Mouse (Mus musculus): ENCODE results near the gene Crtc2. TPM values are rescaled to one million over a fixed set of nuclear protein-coding genes. Genes with fewer than 3 reads are reported as not detected.
A peak's percentile ranks its signal among the peaks of the same experiment; 100 is the strongest.
"Not testable (repeated sequence)": the region's sequence is repeated elsewhere in the genome, so short reads cannot be mapped to it uniquely, and the experiment has no call there.

The Crtc2 gene
- polyA plus RNA-seq, 1 experiment = 56.9 TPM

- Histone ChIP-seq H3K4me3 (ENCODE audit: insufficient read depth, low read length) (no peak overlapping the region), H3K27ac (ENCODE audit: insufficient read depth, low read depth, low read length) (no peak overlapping the region), H3K4me1 (ENCODE audit: control insufficient read depth, insufficient read depth, low read length) (peaks cover 12% of the 10 kb centered on the region)
- TF ChIP-seq POLR2A (IDR thresholded peaks at IDR 0.05; ENCODE audit: borderline replicate concordance, low read depth, low read length) (no peak), CTCF (IDR thresholded peaks at IDR 0.05; ENCODE audit: low read depth, low read length) (no peak)
Measured at GRCm38 (mm10) chr3:90241669-90242358, 12.1 kb upstream of the Crtc2 start.

DNA sequence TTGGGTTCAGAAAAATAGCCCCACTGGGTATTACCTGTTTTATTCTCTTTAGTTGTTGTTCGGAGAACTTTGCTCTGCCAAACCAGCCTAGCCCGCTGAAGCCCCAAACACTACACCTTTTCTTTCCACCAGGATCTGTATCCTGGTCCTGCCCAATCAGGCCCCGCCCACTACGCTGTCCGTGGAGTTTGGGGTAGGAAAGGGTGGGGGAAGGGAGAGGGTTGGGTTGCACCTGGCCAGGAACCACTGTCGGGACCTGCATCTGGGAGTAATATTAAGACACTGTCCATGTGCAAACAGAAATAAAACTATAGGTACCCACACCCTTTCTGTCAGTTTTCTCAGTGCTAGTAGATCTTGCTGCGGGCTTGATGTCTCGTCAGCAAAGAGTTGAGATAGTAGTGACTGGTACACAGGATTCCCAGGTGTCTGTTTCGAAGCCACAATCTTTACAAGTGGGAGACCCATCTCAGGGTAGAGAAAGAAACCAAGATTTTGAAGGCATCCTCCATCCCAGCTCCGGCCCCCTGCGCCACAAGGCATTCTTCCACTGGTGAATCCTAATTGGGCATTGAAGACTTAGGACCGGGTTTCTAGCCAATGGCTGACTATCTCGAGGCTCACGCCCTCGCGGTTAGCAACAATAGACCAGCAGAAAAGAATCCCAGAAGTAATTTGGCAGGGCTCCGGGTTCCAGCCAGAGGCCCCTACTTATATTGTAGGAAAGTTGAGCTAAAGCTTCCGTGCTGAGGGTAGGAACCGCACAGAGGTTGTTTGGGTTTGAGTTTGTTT, 10.8 kb upstream of the Crtc2 start, which contains the start of gene Creb3l4:
Gene Creb3l4, minus strand, starts transcription at position 529 of the 792 bp plus-strand sequence.
- TF ChIP-seq CTCF (IDR thresholded peaks at IDR 0.05; ENCODE audit: low read depth, low read length) = no peak
- TF ChIP-seq POLR2A (IDR thresholded peaks at IDR 0.05; ENCODE audit: borderline replicate concordance, low read depth, low read length) = no peak
- H3K4me3 ChIP-seq (ENCODE audit: insufficient read depth, low read length) = no peak within 1 kb of the TSS
- H3K4me1 ChIP-seq (ENCODE audit: control insufficient read depth, insufficient read depth, low read length) = peaks cover 14% of the 10 kb centered on the region
- no peak within 1 kb of the TSS for H3K27ac ChIP-seq (ENCODE audit: insufficient read depth, low read depth, low read length)

DNA sequence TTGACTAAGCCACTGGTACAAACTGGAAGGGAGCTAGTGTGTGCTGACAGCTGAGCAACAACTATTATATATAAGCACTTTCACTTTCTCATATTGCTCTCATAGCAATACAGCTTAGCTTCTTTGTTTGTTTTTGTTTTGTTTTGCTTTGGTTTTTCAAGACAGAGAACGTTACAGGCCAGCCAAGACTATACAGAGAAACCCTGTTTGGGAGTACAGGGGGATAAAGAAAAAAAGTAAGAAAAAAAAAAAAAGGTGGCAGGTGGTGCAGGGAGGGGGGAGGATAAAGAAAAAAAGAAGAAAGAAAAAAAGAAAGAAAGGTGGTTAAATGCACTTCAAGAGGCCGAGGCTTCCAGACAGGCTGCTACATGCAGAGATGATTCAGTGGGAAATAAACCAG, 8.6 kb upstream of the Crtc2 start:
- Histone ChIP-seq H3K27ac (ENCODE audit: insufficient read depth, low read depth, low read length) (no peak overlapping the region), H3K4me3 (ENCODE audit: insufficient read depth, low read length) (no peak overlapping the region), H3K4me1 (ENCODE audit: control insufficient read depth, insufficient read depth, low read length) (peaks cover 18% of the 10 kb centered on the region)
- no peak for TF ChIP-seq POLR2A (IDR thresholded peaks at IDR 0.05; ENCODE audit: borderline replicate concordance, low read depth, low read length)

- TF ChIP-seq POLR2A (IDR thresholded peaks at IDR 0.05; ENCODE audit: borderline replicate concordance, low read depth, low read length) = no peak
- TF ChIP-seq CTCF (IDR thresholded peaks at IDR 0.05; ENCODE audit: low read depth, low read length) = no peak
- Histone ChIP-seq H3K4me3 (ENCODE audit: insufficient read depth, low read length) (peak overlapping the region; percentile 57), H3K4me1 (ENCODE audit: control insufficient read depth, insufficient read depth, low read length) (peaks cover 14% of the 10 kb centered on the region), H3K27ac (ENCODE audit: insufficient read depth, low read depth, low read length) (peak overlapping the region; percentile 51)
Measured at GRCm38 (mm10) chr3:90247630-90247959, 6.4 kb upstream of the Crtc2 start.

GRCm38 (mm10) chr3:90247960-90248745, 5.8 kb upstream of the Crtc2 start, which contains the start of gene Slc39a1:
Gene Slc39a1 (plus strand): TSS chr3:90248172.
- TF ChIP-seq CTCF (IDR thresholded peaks at IDR 0.05; ENCODE audit: low read depth, low read length) (no peak), POLR2A (IDR thresholded peaks at IDR 0.05; ENCODE audit: borderline replicate concordance, low read depth, low read length) (no peak)
- H3K4me1 ChIP-seq (ENCODE audit: control insufficient read depth, insufficient read depth, low read length) = peaks cover 14% of the 10 kb centered on the region
- peak within 1 kb of the TSS; percentile 88 for H3K4me3 ChIP-seq (ENCODE audit: insufficient read depth, low read length)
- H3K27ac ChIP-seq (ENCODE audit: insufficient read depth, low read depth, low read length) = peak within 1 kb of the TSS; percentile 91

DNA sequence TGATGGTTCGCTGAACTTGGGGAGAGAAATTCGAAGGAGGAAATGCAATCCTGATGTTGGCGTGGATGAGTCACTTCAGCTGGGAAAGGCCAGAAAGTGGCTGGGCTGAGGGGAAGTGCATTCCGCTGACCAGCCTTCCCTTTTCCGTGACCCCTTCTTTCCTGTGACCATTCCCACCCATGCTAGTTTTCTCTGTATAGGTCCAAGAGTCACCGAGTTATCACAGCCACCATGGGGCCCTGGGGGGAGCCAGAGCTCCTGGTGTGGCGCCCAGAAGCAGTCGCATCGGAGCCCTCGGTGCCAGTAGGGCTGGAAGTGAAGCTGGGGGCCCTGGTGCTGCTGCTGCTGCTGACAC, 5.2 kb upstream of the Crtc2 start:
- H3K4me3 ChIP-seq (ENCODE audit: insufficient read depth, low read length) = peak overlapping the region; percentile 88
- no peak for TF ChIP-seq POLR2A (IDR thresholded peaks at IDR 0.05; ENCODE audit: borderline replicate concordance, low read depth, low read length)
- no peak for TF ChIP-seq CTCF (IDR thresholded peaks at IDR 0.05; ENCODE audit: low read depth, low read length)
- H3K4me1 ChIP-seq (ENCODE audit: control insufficient read depth, insufficient read depth, low read length) = peaks cover 14% of the 10 kb centered on the region
- peak overlapping the region; percentile 91 for H3K27ac ChIP-seq (ENCODE audit: insufficient read depth, low read depth, low read length)

DNA sequence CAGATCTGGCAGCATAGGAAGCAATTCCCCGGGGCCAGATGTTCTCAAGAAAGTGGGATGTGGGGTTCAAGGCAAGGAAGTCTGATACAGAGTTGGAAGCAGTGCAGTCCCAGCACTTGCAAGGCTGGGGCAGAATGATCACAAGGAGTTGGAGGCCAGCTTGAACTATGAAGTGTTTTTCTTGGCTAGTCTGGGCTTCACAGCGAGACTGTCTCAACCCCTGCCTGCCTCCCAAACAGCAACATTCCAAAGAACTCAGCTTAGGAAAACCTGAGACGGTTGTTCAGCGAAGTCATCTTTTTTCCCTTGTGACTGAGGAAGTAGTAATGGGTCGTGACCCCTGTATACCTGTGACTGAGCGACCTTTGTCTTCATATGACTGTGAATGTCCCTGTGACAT, 3.2 kb upstream of the Crtc2 start:
- Histone ChIP-seq H3K27ac (ENCODE audit: insufficient read depth, low read depth, low read length) (no peak overlapping the region), H3K4me3 (ENCODE audit: insufficient read depth, low read length) (no peak overlapping the region), H3K4me1 (ENCODE audit: control insufficient read depth, insufficient read depth, low read length) (peaks cover 10% of the 10 kb centered on the region)
- TF ChIP-seq CTCF (IDR thresholded peaks at IDR 0.05; ENCODE audit: low read depth, low read length) = no peak
- no peak for TF ChIP-seq POLR2A (IDR thresholded peaks at IDR 0.05; ENCODE audit: borderline replicate concordance, low read depth, low read length)

DNA sequence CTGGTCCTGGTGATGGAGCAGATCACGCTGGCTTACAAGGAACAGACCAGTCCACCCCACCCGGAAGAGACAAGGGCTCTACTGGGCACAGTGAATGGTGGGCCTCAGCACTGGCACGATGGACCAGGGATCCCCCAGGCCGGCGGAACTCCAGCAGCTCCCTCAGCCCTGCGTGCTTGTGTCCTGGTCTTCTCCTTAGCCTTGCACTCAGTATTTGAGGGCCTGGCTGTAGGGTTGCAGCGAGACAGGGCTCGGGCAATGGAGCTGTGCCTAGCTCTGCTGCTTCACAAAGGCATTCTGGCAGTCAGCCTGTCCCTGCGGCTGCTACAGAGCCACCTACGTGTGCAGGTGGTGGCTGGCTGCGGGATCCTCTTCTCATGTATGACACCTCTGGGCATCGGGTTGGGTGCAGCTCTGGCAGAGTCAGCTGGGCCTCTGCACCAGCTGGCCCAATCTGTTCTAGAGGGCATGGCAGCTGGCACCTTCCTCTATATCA, 2.2 kb upstream of the Crtc2 start:
- H3K27ac ChIP-seq (ENCODE audit: insufficient read depth, low read depth, low read length); H3K4me3 ChIP-seq (ENCODE audit: insufficient read depth, low read length): not testable (repeated sequence)
- peaks cover 13% of the 10 kb centered on the region for H3K4me1 ChIP-seq (ENCODE audit: control insufficient read depth, insufficient read depth, low read length)

DNA sequence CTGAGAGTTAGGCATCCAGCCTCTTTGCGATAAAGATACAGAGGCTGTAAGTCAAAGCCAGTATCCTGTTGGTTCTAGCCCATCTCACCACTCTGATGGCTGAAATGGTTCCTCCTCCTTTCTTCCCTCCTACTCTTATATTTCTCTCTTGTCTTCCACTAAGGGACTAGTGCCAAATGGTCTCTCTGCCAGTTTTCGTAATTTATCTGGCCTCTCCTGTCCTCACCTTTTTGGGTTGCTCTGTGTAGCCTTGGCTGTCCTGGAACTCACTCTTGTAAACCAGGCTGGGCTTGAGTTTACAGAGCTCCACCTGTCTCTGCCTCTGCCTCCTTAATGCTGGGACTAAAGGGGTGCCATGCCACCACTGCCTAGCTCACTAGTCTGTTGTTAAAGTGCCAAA, 1.3 kb upstream of the Crtc2 start:
- H3K4me1 ChIP-seq (ENCODE audit: control insufficient read depth, insufficient read depth, low read length) = peaks cover 11% of the 10 kb centered on the region
- H3K27ac ChIP-seq (ENCODE audit: insufficient read depth, low read depth, low read length); H3K4me3 ChIP-seq (ENCODE audit: insufficient read depth, low read length): not testable (repeated sequence)

GRCm38 (mm10) chr3:90253174-90253573, 789 bp upstream of the Crtc2 start:
- H3K4me1 ChIP-seq (ENCODE audit: control insufficient read depth, insufficient read depth, low read length) = peaks cover 11% of the 10 kb centered on the region
- H3K27ac ChIP-seq (ENCODE audit: insufficient read depth, low read depth, low read length); H3K4me3 ChIP-seq (ENCODE audit: insufficient read depth, low read length): not testable (repeated sequence)

Measured in bone marrow macrophage, adult 2 months (primary cell).